9 mouse cellular contexts compared by ENCODE assay signal in the genomic region with DNA sequence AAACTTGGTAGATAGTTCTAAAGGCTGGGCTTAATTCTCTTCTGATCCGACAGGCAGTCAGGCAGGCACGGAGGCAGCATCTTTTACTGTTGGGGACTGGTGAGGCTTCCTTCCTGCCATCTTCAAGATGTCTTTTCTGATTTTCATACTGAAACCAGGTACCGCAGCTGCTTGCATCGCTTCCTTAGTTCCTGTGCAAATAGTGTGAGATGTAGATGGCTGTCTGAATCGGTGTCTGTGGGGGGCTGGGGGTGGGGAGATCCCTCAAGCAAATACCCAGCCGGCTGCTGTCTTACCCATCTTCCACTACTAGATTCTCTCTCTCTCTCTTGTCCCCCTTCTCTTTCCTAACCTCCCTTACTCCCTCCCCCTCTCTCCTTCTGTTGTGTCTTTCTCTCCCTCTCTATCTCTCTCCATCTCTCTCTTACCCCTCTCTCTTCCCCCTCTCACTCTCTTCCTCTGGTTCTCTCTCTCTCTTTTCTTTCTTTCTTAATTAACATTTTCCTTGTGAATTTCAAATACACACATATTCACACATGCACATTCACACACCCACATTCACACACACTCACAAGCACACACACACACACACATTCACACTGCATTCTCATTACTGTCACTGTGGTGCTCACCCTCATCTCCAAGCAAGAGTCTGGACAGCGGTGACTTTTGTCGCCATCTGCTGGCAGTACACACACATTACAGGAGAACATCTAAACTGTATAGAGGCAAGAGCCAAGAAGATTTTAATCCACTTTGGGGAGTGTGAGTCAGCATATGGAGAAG.
A peak's percentile ranks its signal among the peaks of the same experiment; 100 is the strongest.
DNase-seq lines count a peak whose midpoint lies in the region; ATAC-seq lines count a peak whose summit lies in the region.
"Had no signal": no experiment of that assay in that cellular context is flagged by ENCODE, and none has a peak within 500 bp of the region (broad histone marks: within the 10 kb centered on the region; RNA-seq: fewer than 3 reads in every experiment).

No protein-coding gene starts in this region.

- intact Hi-C loops in heart, postnatal 14 days (cut with DNase I) = loop anchor here (2.0 to 5.0 kb wide), 3 partner anchors 96 to 541 kb away; a partner anchor contains a TSS

- H3K27me3 ChIP-seq in neural tube, embryonic 15.5 days (replicated peaks) = no peaks in the 10 kb centered on the region
- H3K27me3 ChIP-seq: heart, embryonic 13.5 days had no signal

- no peak overlapping the region for H3K27ac ChIP-seq in neural tube, embryonic 15.5 days (replicated peaks)
- H3K27ac ChIP-seq: heart, embryonic 13.5 days had no signal

- H3K9ac ChIP-seq in neural tube, embryonic 15.5 days (replicated peaks) = no peak overlapping the region
- H3K9ac ChIP-seq: heart, embryonic 13.5 days had no signal

- no peaks in the 10 kb centered on the region for H3K9me3 ChIP-seq in neural tube, embryonic 15.5 days (replicated peaks)
- H3K9me3 ChIP-seq: heart, embryonic 13.5 days had no signal

- WGBS in neural tube, embryonic 15.5 days = 67% methylated on average over 8 of the region's 8 CpGs

- no peak overlapping the region for H3K4me2 ChIP-seq in neural tube, embryonic 15.5 days
- H3K4me2 ChIP-seq: heart, embryonic 13.5 days had no signal

- no peak overlapping the region for H3K4me3 ChIP-seq in neural tube, embryonic 15.5 days (replicated peaks)
- H3K4me3 ChIP-seq: heart, embryonic 13.5 days had no signal

- DNase-seq in CD8-positive naive resting alpha-beta T cell, adult 2 months (ENCODE audit: low read depth in 2 of 2, low spot score in 2 of 2) = peak; percentile 78 to 79
- DNase-seq in adrenal gland, postnatal 14 days = peak; percentile 84
- peak; percentile 64 for DNase-seq in embryo, embryonic 9.5 days (ENCODE audit: extremely low spot score)
- DNase-seq in heart, postnatal 14 days = peak; percentile 64 to 79
- peak; percentile 80 for DNase-seq in kidney, postnatal 4 days
- peak; percentile 42 to 48 for DNase-seq in lung, adult 18-20 months
- peak; percentile 62 to 78 for DNase-seq in thymus, adult 18-20 months

- no peaks in the 10 kb centered on the region for H3K36me3 ChIP-seq in neural tube, embryonic 15.5 days
- H3K36me3 ChIP-seq: heart, embryonic 13.5 days had no signal

- H3K4me1 ChIP-seq in neural tube, embryonic 15.5 days = peaks cover 5% of the 10 kb centered on the region; the same call in 1 of the 2 replicates

- ATAC-seq in neural tube, embryonic 15.5 days (ENCODE audit: low FRiP score) = peak; percentile 92
